Mouse (Mus musculus) stomach, embryonic 16.5 days (tissue): Measurements from ENCODE around the gene Pced1b. TPM values are rescaled to one million over a fixed set of nuclear protein-coding genes. Genes with fewer than 3 reads are reported as not detected.
"Not testable (repeated sequence)": the region's sequence is repeated elsewhere in the genome, so short reads cannot be mapped to it uniquely, and the experiment has no call there.

Experiments
- ATAC-seq: fragments of 200-750 bp; cut with Nextera tagmentation; 2 replicates; pipeline ENCODE4 v1.8.0; 2017; ENCODE audit warnings: moderate number of reproducible peaks, moderate TSS enrichment; ENCODE audit not compliant: insufficient read depth, low FRiP score
- H3K27ac ChIP-seq: fragments of 300-500 bp; sonication (generic); 2 replicates; pipeline ENCODE4 v1.5.1; 2014; ENCODE audit warnings: low read length
- H3K27me3 ChIP-seq: fragments of 300-500 bp; sonication (generic); 2 replicates; pipeline ENCODE4 v1.6.1; 2014; ENCODE audit warnings: low read length, control low read depth, mixed read lengths; ENCODE audit not compliant: control insufficient read depth, insufficient read depth
- H3K36me3 ChIP-seq: fragments of 300-500 bp; sonication (generic); 2 replicates; pipeline ENCODE4 v1.6.1; 2014; ENCODE audit warnings: low read length; ENCODE audit not compliant: control insufficient read depth, insufficient read depth
- H3K4me1 ChIP-seq: fragments of 300-500 bp; sonication (generic); 2 replicates; pipeline ENCODE4 v1.6.1; 2014; ENCODE audit warnings: low read length, control low read depth, mixed read lengths; ENCODE audit not compliant: control insufficient read depth, insufficient read depth
- H3K4me2 ChIP-seq: fragments of 300-500 bp; sonication (generic); 2 replicates; pipeline ENCODE4 v1.6.1; 2014; ENCODE audit warnings: low read depth, low read length, mixed read lengths
- H3K4me3 ChIP-seq: fragments of 300-500 bp; sonication (generic); replicated peaks from 2 replicates; pipeline ENCODE4 v1.5.1; 2014; ENCODE audit warnings: mild to moderate bottlenecking, low read length
- H3K9ac ChIP-seq: fragments of 300-500 bp; sonication (generic); 2 replicates; pipeline ENCODE4 v1.6.1; 2014; ENCODE audit warnings: low read length
- H3K9me3 ChIP-seq: fragments of 300-500 bp; sonication (generic); replicated peaks from 2 replicates; pipeline ENCODE4 v1.6.1; 2016; ENCODE audit warnings: low read length, control low read depth; ENCODE audit not compliant: control insufficient read depth
- WGBS: fragments of 180-500 bp; shearing (Covaris S2); extraction: QIAGEN DNeasy Blood & Tissue Kit; methylation state at CpG from one replicate; pipeline ENCODE4 v1.1.7; 2014; 5-methylcytosine and 5-hydroxymethylcytosine counted together
- polyA plus RNA-seq: library from polyadenylated mRNA; unstranded; fragments of >200 nt; fragmentation: Nextera tagmentation; extraction: Ambion mirVana; gene quantifications from 2 replicates; pipeline ENCODE4 v1.2.1, GENCODE M21; 2015

The Pced1b gene
- polyA plus RNA-seq, 1 experiment from 2014 or later, result 2.9 TPM

DNA sequence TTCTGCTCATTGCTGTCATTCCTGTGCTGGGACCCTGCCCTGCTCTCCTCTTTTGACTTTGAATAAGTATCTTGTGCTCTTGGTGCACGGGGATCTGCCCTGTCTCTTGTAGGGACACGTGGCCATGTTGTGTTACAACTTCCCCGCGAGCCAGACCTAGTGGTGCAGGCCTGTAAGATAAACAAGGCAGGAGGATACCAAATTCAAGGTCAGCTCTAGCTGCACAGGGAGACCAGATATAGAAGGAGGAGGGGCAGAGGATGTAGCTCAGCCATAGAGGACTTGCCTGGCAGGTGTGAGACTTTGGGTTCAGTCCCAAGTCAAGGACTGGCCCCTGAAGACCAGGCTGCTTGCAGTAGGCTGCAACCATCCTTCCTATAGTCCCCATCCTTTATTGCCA lies 103.6 kb downstream of the Pced1b start:
- ATAC-seq, result peak; percentile 47; the same call in 1 of the 2 replicates
- Histone ChIP-seq H3K36me3 (no peaks in the 10 kb centered on the region), H3K9me3 (no peaks in the 10 kb centered on the region), H3K4me2 (no peak overlapping the region), H3K27ac (peak overlapping the region; percentile 70; the same call in 1 of the 2 replicates), H3K27me3 (no peaks in the 10 kb centered on the region), H3K9ac (no peak overlapping the region), H3K4me1 (no peaks in the 10 kb centered on the region), H3K4me3 (no peak overlapping the region)
- 55% methylated on average over 4 of the region's 4 CpGs for WGBS

DNA sequence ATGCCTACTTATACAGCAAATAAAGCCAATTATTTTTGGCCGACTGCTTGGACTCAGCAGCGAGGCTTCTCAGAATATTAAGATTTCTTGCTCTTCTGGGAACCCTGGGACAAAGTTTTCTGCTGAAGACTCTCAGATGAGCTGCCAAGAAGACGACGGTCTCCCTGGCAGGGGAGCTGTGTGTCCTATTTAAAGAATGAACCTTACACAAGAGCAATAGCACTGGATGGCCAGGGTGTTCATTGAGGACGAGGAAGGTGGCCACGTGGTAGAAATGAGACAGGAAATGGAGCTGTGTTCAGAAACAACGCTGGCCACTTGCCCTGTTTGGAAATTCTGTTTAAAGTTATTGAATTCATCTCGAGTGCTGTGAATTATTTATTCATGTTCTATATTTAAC lies 104.1 kb downstream of the Pced1b start:
- Histone ChIP-seq H3K27me3 (no peaks in the 10 kb centered on the region), H3K9ac (no peak overlapping the region), H3K36me3 (no peaks in the 10 kb centered on the region), H3K4me3 (no peak overlapping the region), H3K9me3 (no peaks in the 10 kb centered on the region), H3K27ac (peak overlapping the region; percentile 70; the same call in 1 of the 2 replicates), H3K4me1 (no peaks in the 10 kb centered on the region), H3K4me2 (0 out of 2 replicates have a peak overlapping the region, but pooled peaks have one; percentile 5)
- 35% methylated on average over 8 of the region's 8 CpGs for WGBS
- ATAC-seq, result peak; percentile 66; the same call in 1 of the 2 replicates

DNA sequence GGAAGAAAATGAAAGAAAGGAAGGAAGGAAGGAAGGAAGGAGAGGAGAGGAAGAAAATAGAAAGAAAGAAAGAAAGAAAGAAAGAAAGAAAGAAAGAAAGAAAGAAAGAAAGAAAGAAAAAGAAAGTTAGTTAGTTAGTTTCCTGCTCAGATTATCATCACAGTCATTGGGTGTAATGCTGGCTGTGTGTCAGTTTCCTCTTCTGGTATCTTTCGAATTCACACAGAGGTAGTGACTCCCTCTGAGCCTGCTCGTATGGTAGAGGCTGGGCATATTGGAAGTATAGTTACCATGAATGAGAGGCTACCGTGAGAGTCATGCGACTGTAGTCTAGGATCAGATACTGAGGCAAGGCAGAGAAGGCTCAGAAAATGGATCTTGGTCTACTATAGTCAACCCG lies 104.8 kb downstream of the Pced1b start:
- no peaks in the 10 kb centered on the region for H3K27me3 ChIP-seq
- H3K9ac ChIP-seq, result no peak overlapping the region
- no peaks in the 10 kb centered on the region for H3K36me3 ChIP-seq
- no peak overlapping the region for H3K4me2 ChIP-seq
- no peaks in the 10 kb centered on the region for H3K4me1 ChIP-seq
- H3K27ac ChIP-seq, result no peak overlapping the region; the same call in 1 of the 2 replicates
- no peak overlapping the region for H3K4me3 ChIP-seq
- no peaks in the 10 kb centered on the region for H3K9me3 ChIP-seq
- no peak for ATAC-seq
- 89% methylated on average over 5 of the region's 5 CpGs for WGBS

DNA sequence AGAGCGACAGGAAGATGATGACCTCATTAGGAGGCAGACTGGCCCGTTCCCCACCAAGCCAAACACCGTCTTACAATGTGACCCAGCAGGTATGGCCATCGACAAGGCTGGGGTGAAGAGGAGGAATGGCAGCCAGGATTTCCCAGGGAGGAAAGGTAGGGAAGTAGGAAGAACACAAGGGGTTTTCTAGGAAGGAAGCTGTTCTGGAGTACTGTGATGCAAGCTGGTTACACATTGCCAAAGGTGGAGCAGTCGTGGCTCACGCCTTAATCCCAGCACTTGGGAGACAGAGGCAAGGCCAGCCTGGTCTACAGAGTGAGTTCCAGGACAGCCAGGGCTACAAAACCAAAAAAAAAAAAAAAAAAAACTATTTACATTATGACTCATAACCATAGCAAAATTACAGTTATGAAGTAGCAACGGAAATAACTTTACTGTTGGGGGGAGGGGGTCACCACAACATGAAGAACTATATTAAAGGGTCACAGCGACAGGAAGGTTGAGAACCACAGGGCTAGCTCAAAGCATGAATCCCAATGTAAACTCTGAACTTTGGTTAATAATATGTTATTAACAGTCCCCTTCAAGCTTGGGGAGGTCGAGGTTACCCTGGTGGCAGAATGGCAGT lies 108.9 kb downstream of the Pced1b start:
- Histone ChIP-seq H3K4me3 (no peak overlapping the region), H3K4me1 (no peaks in the 10 kb centered on the region), H3K9ac (no peak overlapping the region), H3K27ac (no peak overlapping the region), H3K9me3 (no peaks in the 10 kb centered on the region), H3K36me3 (no peaks in the 10 kb centered on the region), H3K27me3 (no peaks in the 10 kb centered on the region), H3K4me2 (no peak overlapping the region)
- ATAC-seq, result no peak
- 65% methylated on average over 9 of the region's 9 CpGs for WGBS

DNA sequence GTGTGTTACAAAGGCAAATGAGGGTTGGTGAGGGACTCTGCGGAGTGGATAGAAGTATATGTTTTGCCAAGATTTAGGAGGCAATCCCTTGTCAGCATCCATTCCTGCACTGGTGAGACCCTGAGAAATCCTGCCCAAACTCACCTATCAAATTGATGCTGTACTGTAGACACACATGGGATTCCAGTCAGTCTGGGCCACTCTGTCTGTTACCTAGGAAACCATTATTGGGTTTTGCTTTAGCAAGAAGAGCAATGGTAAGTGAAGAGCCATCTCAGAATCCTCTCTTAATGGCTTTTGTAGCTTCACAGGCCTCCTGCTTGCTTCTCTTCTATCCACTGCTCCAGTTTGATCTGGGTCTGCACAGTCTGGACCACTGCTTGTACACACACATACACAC lies 110.1 kb downstream of the Pced1b start:
- no peaks in the 10 kb centered on the region for H3K36me3 ChIP-seq
- no peaks in the 10 kb centered on the region for H3K4me1 ChIP-seq
- no peaks in the 10 kb centered on the region for H3K27me3 ChIP-seq
- 91% methylated on average over 1 of the region's 1 CpGs for WGBS
- H3K9me3 ChIP-seq, result no peaks in the 10 kb centered on the region
- no peak overlapping the region for H3K27ac ChIP-seq
- H3K9ac ChIP-seq, result no peak overlapping the region
- no peak overlapping the region for H3K4me3 ChIP-seq
- H3K4me2 ChIP-seq, result no peak overlapping the region
- ATAC-seq, result no peak

DNA sequence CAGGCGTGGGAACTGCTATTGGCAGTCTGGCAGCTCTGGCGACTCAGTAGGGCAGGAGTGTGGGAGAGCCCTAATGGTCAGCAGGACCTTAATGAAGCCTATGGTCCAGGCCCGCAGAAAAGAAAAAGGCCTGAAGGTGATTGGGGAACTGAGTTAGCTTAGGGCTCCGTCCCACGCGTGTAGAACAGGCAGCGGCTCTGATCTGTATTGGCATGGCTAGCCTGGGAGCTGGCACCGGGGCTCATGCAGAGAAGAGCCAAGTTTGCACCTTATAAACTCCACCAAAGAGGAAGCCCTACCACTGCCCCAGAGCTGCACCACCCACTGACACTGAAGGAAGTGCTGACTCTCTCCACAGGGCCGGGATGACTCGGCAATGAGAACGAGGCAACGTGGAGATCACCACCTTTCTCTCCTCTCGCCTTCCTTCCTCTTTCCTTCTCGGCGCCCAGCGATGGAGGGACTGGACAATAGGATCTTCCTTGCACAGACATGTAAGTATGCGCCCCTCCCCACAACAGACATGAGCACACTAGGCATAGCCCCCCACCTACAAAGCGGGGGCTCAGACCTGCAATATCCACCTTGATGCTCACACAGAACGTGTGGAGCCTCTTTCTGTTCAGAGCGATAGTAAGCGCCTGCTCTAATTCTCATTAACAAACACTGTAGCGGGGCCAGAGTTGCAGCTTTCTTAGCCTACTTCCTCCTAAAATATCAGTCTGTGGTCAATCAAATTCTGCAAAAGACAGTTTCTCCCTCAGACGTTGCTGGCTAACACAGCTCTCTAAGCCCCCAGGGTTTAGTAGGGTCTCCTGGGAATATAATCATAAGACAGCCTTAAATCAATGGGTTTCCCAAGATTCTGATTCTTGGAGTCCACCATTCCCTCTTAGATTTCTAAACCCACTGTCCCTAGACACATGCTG lies 114.2 kb downstream of the Pced1b start:
- WGBS, result 76% methylated on average over 23 of the region's 23 CpGs
- Histone ChIP-seq H3K27ac (no peak overlapping the region; the same call in 1 of the 2 replicates), H3K4me3 (no peak overlapping the region), H3K4me1 (no peaks in the 10 kb centered on the region), H3K4me2 (no peak overlapping the region), H3K36me3 (no peaks in the 10 kb centered on the region), H3K9me3 (no peaks in the 10 kb centered on the region), H3K27me3 (no peaks in the 10 kb centered on the region), H3K9ac (no peak overlapping the region)
- no peak for ATAC-seq

DNA sequence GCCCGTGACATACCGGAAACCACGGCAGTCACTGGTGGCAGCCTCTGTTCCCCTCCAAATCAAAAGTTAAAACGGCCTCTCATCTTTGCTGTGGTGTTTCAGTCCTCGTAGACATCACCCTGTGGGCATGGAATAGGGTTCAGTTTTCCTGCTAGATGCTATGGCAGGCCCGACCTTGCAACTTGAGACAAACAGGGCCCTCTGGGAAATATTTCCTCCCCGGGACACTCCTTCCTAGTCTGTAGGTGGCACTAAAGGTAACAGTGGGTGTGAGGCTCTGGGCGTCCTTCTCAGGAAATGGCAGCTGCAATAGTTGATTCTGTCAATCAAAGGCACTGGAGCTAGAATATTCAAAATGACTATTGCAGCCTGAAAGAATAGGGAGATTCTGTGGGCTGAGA lies 114.9 kb downstream of the Pced1b start:
- Histone ChIP-seq H3K4me2 (no peak overlapping the region), H3K4me1 (no peaks in the 10 kb centered on the region), H3K27ac (no peak overlapping the region), H3K9me3 (no peaks in the 10 kb centered on the region), H3K36me3 (no peaks in the 10 kb centered on the region), H3K9ac (no peak overlapping the region), H3K4me3 (no peak overlapping the region), H3K27me3 (no peaks in the 10 kb centered on the region)
- 70% methylated on average over 8 of the region's 8 CpGs for WGBS
- no peak for ATAC-seq

DNA sequence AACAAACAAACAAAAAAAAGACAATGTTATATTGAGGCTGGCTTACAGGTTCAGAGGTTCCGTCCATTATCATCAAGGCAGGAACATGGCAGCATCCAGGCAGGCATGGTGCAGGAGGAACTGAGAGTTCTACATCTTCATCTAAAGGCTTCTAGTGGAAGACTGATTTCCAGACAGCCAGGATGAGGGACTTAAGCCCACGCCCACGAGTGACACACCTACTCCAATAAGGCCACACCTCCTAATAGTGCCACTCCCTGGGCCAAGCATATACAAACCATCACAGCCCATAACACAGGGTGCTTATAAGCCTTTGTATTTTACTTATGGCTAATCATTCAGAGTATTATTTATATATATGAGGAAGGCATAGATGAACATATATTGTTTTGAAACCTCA lies 117.4 kb downstream of the Pced1b start:
- H3K36me3 ChIP-seq, H3K4me3 ChIP-seq, H3K9me3 ChIP-seq, H3K27ac ChIP-seq, H3K9ac ChIP-seq, H3K4me1 ChIP-seq, ATAC-seq, H3K27me3 ChIP-seq, H3K4me2 ChIP-seq: not testable (repeated sequence)
- WGBS, result 77% methylated on average over 3 of the region's 3 CpGs

DNA sequence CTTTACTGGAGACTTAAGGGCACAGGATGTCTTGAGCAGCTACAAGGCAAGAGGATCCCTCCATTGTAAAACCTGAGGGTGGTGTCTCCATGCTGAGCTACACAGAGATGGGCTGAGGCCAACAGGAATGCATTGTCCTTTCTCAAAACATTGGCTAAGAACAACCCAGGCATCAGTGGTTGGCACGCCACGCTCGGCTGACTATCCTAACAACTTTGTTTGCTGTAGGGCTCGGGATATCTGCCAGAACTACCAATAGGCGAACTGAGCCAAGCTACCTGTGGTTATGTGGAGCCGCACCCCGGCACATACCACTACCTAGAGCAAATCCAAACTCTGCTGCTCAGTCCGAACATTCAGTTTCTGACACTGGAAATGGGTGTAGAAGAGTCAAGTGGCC lies 118.1 kb downstream of the Pced1b start:
- Histone ChIP-seq H3K4me3 (no peak overlapping the region), H3K27ac (no peak overlapping the region), H3K36me3 (no peaks in the 10 kb centered on the region), H3K9ac (no peak overlapping the region), H3K4me2 (no peak overlapping the region), H3K27me3 (no peaks in the 10 kb centered on the region), H3K9me3 (no peaks in the 10 kb centered on the region), H3K4me1 (no peaks in the 10 kb centered on the region)
- ATAC-seq, result no peak
- 72% methylated on average over 8 of the region's 8 CpGs for WGBS
